Mouse (Mus musculus) intestine, postnatal 0 days (tissue): Measurements from ENCODE around the gene Gm20908. TPM values are rescaled to one million over a fixed set of nuclear protein-coding genes. Genes with fewer than 3 reads are reported as not detected.
"Not testable (repeated sequence)": the region's sequence is repeated elsewhere in the genome, so short reads cannot be mapped to it uniquely, and the experiment has no call there.

Source experiments
- ATAC-seq: fragments of 200-750 bp; cut with Nextera tagmentation; 2 replicates; pipeline ENCODE4 v1.8.0; 2017; ENCODE audit warnings: mild to moderate bottlenecking, moderate TSS enrichment, moderate library complexity
- H3K27ac ChIP-seq: fragments of 300-500 bp; sonication (generic); 2 replicates; pipeline ENCODE4 v1.5.1; 2014; ENCODE audit warnings: mild to moderate bottlenecking, low read depth, low read length, moderate library complexity
- H3K27me3 ChIP-seq: fragments of 300-500 bp; sonication (generic); replicated peaks from 2 replicates; pipeline ENCODE4 v1.6.1; 2014; ENCODE audit warnings: low read length, mixed read lengths; ENCODE audit not compliant: control insufficient read depth, insufficient read depth
- H3K36me3 ChIP-seq: fragments of 300-500 bp; sonication (generic); 2 replicates; pipeline ENCODE4 v1.6.1; 2014; ENCODE audit warnings: mild to moderate bottlenecking, moderate library complexity; ENCODE audit not compliant: control insufficient read depth, insufficient read depth
- H3K4me1 ChIP-seq: fragments of 300-500 bp; sonication (generic); replicated peaks from 2 replicates; pipeline ENCODE4 v1.6.1; 2014; ENCODE audit warnings: antibody characterized with exemption, low read length, mixed read lengths; ENCODE audit not compliant: control insufficient read depth, insufficient read depth
- H3K4me2 ChIP-seq: fragments of 300-500 bp; sonication (generic); replicated peaks from 2 replicates; pipeline ENCODE4 v1.6.1; 2014; ENCODE audit warnings: low read depth, mild to moderate bottlenecking, moderate library complexity
- H3K4me3 ChIP-seq: fragments of 300-500 bp; sonication (generic); 2 replicates; pipeline ENCODE4 v1.5.1; 2014; ENCODE audit warnings: low read depth, low read length
- H3K9ac ChIP-seq: fragments of 300-500 bp; sonication (generic); 2 replicates; pipeline ENCODE4 v1.6.1; 2014; ENCODE audit warnings: mild to moderate bottlenecking, low read depth, low read length
- H3K9me3 ChIP-seq: fragments of 300-500 bp; sonication (generic); 2 replicates; pipeline ENCODE4 v1.6.1; 2016; ENCODE audit warnings: mixed run types; ENCODE audit not compliant: control insufficient read depth
- WGBS: fragments of 180-500 bp; shearing (Covaris S2); extraction: QIAGEN DNeasy Blood & Tissue Kit; methylation state at CpG from one replicate; pipeline ENCODE4 v1.1.7; 2014; 5-methylcytosine and 5-hydroxymethylcytosine counted together
- polyA plus RNA-seq: library from polyadenylated mRNA; unstranded; fragments of >200 nt; fragmentation: Nextera tagmentation; extraction: Ambion mirVana; gene quantifications from 2 replicates; pipeline ENCODE4 v1.2.1, GENCODE M21; 2015

Gm20908 gene
- not detected in 2 replicates for polyA plus RNA-seq

DNA sequence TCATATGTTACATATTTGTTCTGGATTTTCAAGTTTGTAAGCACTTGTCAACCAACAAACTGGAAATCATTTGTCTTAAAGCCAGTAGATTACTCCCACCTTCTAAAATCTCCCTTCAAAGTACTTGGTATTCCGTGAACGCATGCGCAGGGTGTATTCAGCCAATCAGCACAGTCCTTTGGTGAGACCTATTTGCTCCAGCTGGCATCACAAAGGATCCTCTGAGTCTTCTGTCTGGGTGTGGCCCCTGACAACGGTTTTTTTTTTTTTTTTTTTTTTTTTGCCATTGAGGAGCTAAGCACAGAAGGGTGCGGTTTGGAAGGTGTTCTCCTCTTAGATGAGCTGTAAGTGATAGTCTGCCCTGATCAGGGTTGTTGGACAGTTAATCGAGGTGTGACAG is at the start of gene Gm20908:
Gene Gm20908 (plus strand): TSS at position 301 of the 400 bp plus-strand sequence.
- not testable (repeated sequence) for H3K9me3 ChIP-seq, H3K27ac ChIP-seq, H3K36me3 ChIP-seq, H3K4me2 ChIP-seq, H3K4me3 ChIP-seq, H3K27me3 ChIP-seq, H3K9ac ChIP-seq, ATAC-seq, H3K4me1 ChIP-seq
- no CpG with 5 or more reads among the region's 6 CpGs for WGBS
